Mouse (Mus musculus) macrophage (primary cell): ENCODE results near the gene Gnb5. TPM values are rescaled to one million over a fixed set of nuclear protein-coding genes. Genes with fewer than 3 reads are reported as not detected.

Source experiments
- H3K27ac ChIP-seq: fragments of 350-480 bp; formaldehyde crosslinking; 2 replicates; pipeline ENCODE4 v1.9.0; 2021
- H3K36me3 ChIP-seq: fragments of 350-480 bp; formaldehyde crosslinking; 2 replicates; pipeline ENCODE4 v1.9.0; 2021; ENCODE audit errors: inconsistent target
- H3K4me3 ChIP-seq: fragments of 350-480 bp; formaldehyde crosslinking; 2 replicates; pipeline ENCODE4 v1.9.0; 2021; ENCODE audit errors: inconsistent target
- H3K79me2 ChIP-seq: fragments of 350-480 bp; formaldehyde crosslinking; 2 replicates; pipeline ENCODE4 v1.9.0; 2021; ENCODE audit errors: inconsistent target
- WGBS: methylation state at CpG from one replicate; pipeline ENCODE4 v1.1.7; 2026; ENCODE audit warnings: inconsistent platforms; ENCODE audit not compliant: missing documents; 5-methylcytosine and 5-hydroxymethylcytosine counted together
- polyA plus RNA-seq: library from polyadenylated mRNA; stranded (reverse); fragments of 250-400 nt; gene quantifications from 3 replicates; pipeline ENCODE4 v1.2.4, GENCODE M21; 2018; ENCODE audit warnings: inconsistent platforms

Gene Gnb5
- polyA plus RNA-seq, 1 experiment from 2014 or later = 2.5 TPM

DNA sequence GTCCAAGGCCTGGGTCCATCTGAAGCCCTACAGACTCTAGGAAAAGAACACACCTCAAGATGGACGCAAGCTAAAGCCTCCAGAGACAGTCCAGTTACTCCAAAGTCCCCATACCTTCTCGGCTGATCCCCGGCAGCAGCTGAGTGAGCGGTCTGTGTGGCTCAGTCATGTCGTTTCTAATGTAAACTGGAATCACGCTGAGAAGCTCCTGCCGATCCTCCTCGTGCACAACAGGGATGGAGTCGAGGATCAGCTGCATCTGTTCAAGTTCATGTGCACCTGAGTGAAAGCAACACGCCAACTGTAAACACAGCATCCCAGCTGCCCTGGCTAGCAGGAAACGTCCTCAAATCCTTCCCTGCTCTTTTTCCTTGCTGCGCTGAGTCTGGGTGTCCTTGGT is 87.2 kb downstream of the Gnb5 start:
- no peak overlapping the region for H3K4me3 ChIP-seq
- no peak overlapping the region for H3K27ac ChIP-seq
- peaks cover 77% of the 10 kb centered on the region for H3K79me2 ChIP-seq
- peaks cover 95% of the 10 kb centered on the region for H3K36me3 ChIP-seq
- WGBS = 97% methylated on average over 12 of the region's 12 CpGs

Other genes starting within 250 kb of the Gnb5 start
- gene Myo5a, start 235.3 kb upstream of the Gnb5 start, polyA plus RNA-seq = 290 to 945 TPM (median 467 TPM) in 3 replicates
- gene Myo5c, start 74.3 kb upstream of the Gnb5 start, polyA plus RNA-seq = not detected in 3 replicates
- gene Bcl2l10, start 41.5 kb downstream of the Gnb5 start, polyA plus RNA-seq = not detected in 3 replicates
- gene Mapk6, start 103.7 kb downstream of the Gnb5 start, polyA plus RNA-seq = 73.3 to 115 TPM (median 94.8 TPM) in 3 replicates
- 15.0 to 36.4 TPM (median 28.2 TPM) in 3 replicates for gene Leo1, start 135.2 kb downstream of the Gnb5 start, polyA plus RNA-seq